Mouse (Mus musculus): ENCODE measurements at regions not wholly inside any gene's neighbourhood (a gene's known extent, or its start where the extent isn't known, plus 50 kb on each side); places are given as distances from the start of the nearest gene placed in this dataset.

GRCm38 (mm10) chr3:133751011-133751410 lies 206.1 kb upstream of the Tet2 start:
- DNase-seq, result no peak

GRCm38 (mm10) chr3:133751565-133751964 lies 206.6 kb upstream of the Tet2 start:
- no peak for DNase-seq

GRCm38 (mm10) chr3:133753041-133753440 lies 208.1 kb upstream of the Tet2 start:
- DNase-seq, result no peak

GRCm38 (mm10) chr3:133754006-133754910 lies 209.3 kb upstream of the Tet2 start:
- DNase-seq, result peak; percentile 49 to 50

- peak; percentile 89 to 94 for DNase-seq
Observed at GRCm38 (mm10) chr3:133754911-133755259, 209.9 kb upstream of the Tet2 start.

GRCm38 (mm10) chr3:133757756-133758420 lies 212.9 kb upstream of the Tet2 start:
- DNase-seq, result no peak

- DNase-seq, result no peak
Observed at GRCm38 (mm10) chr3:133758421-133758820, 213.5 kb upstream of the Tet2 start.

GRCm38 (mm10) chr3:133759611-133760010 lies 214.7 kb upstream of the Tet2 start:
- DNase-seq, result no peak

GRCm38 (mm10) chr3:133760221-133760620 lies 215.3 kb upstream of the Tet2 start:
- no peak for DNase-seq

GRCm38 (mm10) chr3:133763721-133764120 lies 218.8 kb upstream of the Tet2 start:
- DNase-seq, result no peak

GRCm38 (mm10) chr3:133773490-133773889 lies 228.6 kb upstream of the Tet2 start:
- peak; percentile 77 to 84 for DNase-seq

GRCm38 (mm10) chr3:133774229-133774628 lies 229.3 kb upstream of the Tet2 start:
- no peak for DNase-seq

GRCm38 (mm10) chr3:133776013-133776412 lies 231.1 kb upstream of the Tet2 start:
- no peak for DNase-seq

- no peak for DNase-seq
Observed at GRCm38 (mm10) chr3:133779161-133779789, 234.3 kb upstream of the Tet2 start.

- DNase-seq, result no peak
Observed at GRCm38 (mm10) chr3:133783060-133783459, 238.1 kb upstream of the Tet2 start.

- DNase-seq, result no peak
Observed at GRCm38 (mm10) chr3:133791361-133791760, 246.4 kb upstream of the Tet2 start.

GRCm38 (mm10) chr3:133809007-133809552 lies 264.1 kb upstream of the Tet2 start:
- DNase-seq, result no peak

- DNase-seq, result no peak
Observed at GRCm38 (mm10) chr3:133818966-133819700, 274.2 kb upstream of the Tet2 start.

GRCm38 (mm10) chr3:133833739-133834391 lies 288.9 kb upstream of the Tet2 start:
- no peak for DNase-seq

- peak in 1 of 2 experiments; percentile 1 for DNase-seq
Observed at GRCm38 (mm10) chr3:133834459-133834858, 289.5 kb upstream of the Tet2 start.

- no peak for DNase-seq
Observed at GRCm38 (mm10) chr3:133846301-133846700, 301.4 kb upstream of the Tet2 start.

GRCm38 (mm10) chr3:133874383-133874782 lies 329.4 kb upstream of the Tet2 start:
- no peak for DNase-seq

Data from cerebellum, postnatal 10 days (tissue).